Mouse (Mus musculus): ENCODE data around the gene Rcc2.

Rcc2 gene

DNA sequence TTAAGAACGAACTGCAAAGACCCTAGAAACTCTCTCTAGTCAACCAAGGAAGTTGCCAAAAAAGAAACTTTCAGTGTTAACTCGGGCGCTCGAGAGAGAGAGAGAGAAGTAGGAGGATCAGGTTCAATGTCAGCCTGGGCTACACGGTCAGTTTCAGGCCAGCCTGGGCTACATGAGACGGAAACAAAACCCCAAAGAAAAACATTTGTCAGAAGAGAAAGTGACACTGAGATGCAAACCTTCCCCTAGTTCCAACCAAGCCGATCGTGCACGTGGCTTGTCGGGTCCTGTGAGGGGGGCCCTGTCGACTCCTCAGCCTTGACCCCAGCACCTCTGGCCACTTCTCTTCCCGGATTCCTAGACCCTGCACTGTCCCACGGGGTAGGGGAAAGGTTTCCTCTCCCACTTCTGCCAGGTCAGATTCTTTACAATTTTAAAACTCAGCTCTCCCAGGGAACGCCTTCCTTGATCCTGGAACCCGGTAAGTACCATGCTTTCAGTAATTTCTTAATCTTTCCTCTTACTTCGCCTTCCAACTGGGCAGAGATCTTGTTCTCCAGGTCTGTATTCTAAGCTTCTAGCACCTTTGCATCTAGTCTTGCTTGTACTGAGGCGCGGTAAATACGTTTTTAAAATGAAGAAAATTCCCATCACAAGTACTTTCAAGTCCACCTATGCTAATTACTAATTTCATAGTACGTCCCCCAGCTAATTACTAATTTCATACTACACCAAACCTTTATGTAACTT lies at the start of gene Rcc2:
TSS of gene Rcc2 (plus strand) at position 273 of the 750 bp plus-strand sequence.
- no peak for DNase-seq (ENCODE audit: extremely low spot score, low spot score)

GRCm38 (mm10) chr4:140653835-140654583 lies 46.3 kb upstream of the Rcc2 start:
- no peak for DNase-seq (ENCODE audit: extremely low spot score, low spot score)

DNA sequence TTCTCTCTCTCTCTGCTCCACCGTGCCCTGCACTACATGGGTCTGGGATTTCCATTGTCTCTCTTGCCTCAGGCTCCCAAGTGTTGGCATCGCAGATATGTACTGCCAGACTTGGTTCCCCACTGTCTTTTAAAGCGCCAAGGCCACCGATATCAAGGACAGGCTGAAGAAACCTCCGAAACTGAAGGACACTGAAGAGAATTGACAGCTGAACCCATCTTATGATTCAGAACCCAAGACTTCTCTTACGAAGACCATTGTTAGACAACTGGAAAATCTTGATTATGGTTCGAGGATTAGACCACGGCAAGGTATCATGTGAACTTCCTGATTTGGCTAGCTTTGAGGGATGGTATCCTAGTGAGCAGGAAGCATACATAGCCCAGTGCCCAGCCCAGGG lies 45.5 kb upstream of the Rcc2 start:
- no peak for DNase-seq (ENCODE audit: extremely low spot score, low spot score)

DNA sequence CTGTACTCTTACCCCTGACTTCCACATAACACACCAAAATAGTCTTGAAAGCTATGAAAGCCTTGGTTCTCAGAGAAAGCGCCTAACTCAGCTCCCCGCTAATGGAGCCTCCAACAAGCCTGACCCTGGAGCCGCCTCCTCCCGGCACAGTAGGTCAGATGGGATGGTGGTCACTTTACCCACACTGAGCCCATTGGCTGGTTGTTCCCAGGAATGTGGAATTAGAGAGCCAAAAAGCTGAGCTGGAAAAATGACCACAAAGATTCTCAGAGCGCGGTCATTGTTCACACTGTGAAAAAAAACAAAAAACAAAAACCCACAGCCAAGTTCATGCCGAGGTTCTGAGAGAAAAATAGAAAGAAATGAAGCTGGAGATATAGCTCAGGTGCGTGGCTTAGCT lies 43.8 kb upstream of the Rcc2 start:
- no peak for DNase-seq (ENCODE audit: extremely low spot score, low spot score)

GRCm38 (mm10) chr4:140657681-140658575 lies 42.4 kb upstream of the Rcc2 start:
- DNase-seq (ENCODE audit: extremely low spot score, low spot score), result peak; percentile 65

DNA sequence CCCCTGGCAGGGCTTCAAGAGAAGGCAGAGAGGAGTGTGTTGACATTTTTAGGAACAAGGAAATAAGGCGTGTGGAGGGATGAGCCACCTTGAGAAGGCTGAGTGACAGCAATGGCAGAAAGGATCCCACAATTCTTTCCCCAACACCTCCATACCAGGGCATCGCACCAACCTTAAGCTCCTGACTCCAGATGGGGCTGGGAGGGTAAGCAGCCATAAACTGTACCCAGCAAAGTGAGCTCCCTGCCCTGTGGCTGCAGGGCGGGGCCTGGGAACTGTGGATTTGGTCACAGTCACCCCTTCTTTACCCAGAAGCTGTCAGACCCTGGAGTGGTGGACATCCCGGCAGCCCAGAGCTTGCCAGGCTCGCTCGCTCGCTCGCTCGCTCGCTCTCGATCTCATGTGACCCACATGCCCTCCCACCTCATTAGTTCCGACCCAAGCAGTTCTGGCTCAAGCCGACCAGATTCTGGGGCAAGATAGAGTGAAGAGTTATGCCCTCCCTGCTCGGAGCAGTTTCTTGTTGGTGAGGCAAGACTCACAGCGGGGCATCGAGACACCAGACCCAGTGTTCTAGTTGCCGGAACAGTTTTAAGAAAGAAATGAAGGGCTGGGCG lies 38.8 kb upstream of the Rcc2 start:
- DNase-seq (ENCODE audit: extremely low spot score, low spot score), result no peak

- no peak for DNase-seq (ENCODE audit: extremely low spot score, low spot score)
Observed at GRCm38 (mm10) chr4:140662453-140662852, 37.9 kb upstream of the Rcc2 start.

DNA sequence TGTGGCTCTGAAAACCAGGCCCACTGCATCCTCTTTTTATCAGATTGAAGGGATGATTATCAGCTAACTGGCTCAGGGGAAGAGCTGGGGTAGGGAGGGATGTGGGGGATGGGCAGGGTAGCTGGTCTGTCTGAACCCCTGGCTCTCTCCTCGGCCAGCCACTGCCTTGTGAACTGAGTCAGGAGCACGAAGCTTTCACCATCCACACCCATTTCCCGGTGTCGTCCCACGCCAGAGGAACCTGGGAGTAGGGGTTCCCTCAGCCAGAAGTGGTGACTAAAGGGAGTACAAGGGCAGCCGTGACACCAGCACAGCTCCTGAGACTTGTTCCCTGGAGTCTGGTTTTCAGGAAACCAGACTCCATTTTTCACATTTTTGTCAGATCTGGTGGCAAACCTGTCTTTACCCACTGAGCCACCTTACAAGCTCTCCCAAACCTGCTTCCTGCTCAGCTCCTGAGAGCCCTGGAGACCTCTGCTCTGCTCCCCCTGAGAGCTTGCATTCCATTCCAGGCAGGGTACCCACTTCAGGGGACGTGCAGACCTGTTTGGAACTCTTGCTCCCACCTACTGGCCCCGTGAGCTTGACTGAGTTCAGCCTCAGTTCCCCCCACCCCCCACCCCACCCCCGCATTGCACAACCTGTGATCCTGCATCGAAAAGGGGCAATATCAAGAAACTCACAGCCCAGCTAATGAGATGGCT lies 37.3 kb upstream of the Rcc2 start:
- DNase-seq (ENCODE audit: extremely low spot score, low spot score), result no peak

DNA sequence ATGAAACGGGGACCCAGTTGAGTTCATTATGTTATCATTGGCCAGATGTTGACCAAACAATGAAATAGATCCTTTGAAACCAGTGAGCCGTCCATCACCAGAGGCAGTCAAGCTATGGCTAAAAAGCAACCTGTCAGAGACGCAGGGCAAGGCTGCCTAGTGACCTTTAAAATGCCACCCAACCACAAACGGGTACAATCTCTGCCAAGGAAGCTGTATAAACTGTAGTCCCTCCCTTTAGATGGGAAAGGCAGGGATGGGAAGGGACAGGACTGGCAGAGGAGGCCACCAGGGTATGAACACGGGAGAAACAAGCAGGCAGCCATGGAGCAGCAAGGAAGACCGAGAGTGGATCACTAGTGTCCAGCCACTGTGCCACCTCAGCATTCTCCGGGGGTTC lies 35.3 kb upstream of the Rcc2 start:
- no peak for DNase-seq (ENCODE audit: extremely low spot score, low spot score)

DNA sequence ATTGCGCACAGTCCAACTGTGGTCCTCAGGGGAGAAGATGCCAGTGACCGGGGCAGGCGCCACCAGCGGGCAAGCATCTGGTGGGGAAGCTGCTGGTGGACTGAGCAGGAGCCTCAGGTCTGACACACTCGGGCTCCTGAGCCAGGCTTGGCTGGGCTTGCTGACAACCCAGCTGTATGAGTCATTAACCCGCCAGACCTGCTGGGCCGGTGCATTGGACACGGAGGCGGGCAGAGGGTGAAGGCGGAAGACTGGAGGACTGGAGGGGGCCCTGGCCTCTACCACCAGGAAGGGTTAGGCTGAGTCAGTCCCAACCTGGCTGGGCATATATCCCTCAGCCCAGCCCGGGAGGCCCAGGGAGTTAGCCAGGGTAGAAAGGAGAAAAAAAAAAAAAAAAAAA lies 34.6 kb upstream of the Rcc2 start, which contains the start of gene Arhgef10l:
TSS of gene Arhgef10l (minus strand) at position 253 of the 400 bp plus-strand sequence.
- no peak for DNase-seq (ENCODE audit: extremely low spot score, low spot score)

DNA sequence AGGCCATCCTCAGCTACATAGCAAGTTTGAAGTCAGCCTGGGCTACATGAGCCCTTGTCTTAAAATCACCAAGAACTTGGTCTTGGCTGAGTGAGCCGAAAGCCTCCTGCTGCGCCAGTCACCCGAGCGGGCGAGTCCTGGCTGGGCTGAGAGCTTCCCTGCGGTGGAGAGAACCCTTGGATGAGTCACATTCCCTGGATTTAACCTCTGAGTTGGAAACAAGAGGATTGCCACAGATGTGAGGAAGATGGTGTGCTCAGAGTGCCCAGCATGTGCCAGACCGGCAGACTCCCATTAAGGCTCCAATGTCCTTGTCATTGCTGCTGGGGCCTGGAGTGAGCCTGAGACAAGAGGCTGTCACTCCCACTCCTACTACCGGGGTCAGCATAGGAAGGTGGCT lies 32.5 kb upstream of the Rcc2 start:
- no peak for DNase-seq (ENCODE audit: extremely low spot score, low spot score)

DNA sequence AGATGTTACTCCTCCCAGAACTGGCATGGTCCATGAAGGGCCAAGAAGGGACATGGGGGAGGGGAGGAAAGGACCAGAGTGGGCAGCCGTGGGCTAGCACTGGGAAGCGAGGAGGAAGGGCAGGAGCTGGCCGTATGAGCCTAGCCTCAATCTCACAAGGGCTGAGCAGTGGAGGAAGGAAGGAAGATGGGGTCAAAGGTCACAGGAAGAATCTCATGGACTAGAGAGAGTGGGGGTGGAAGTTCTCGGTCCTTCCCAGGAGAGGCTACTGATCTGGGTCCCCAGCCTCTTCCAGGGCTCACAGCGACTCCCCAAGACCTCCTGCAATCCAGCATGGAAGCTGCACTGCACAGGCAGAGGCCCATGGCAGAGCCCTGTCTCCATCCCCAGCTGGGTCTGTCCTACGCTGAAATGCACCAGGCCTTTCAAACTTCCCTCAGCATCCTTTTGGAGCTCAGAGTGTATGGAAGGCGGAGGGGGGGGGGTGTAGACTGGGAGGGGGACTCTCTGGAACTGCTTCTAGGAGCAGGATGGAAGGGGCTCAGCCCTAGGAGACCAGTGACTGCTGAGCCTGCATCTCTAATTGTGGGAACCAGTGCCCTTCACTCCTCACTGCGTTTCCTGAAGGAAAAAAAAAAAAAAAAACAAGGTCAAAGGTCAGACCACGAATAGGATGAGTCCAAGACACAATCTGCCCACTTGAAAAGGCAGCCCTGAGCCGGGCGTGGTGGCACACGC lies 26.6 kb upstream of the Rcc2 start:
- no peak for DNase-seq (ENCODE audit: extremely low spot score, low spot score)

DNA sequence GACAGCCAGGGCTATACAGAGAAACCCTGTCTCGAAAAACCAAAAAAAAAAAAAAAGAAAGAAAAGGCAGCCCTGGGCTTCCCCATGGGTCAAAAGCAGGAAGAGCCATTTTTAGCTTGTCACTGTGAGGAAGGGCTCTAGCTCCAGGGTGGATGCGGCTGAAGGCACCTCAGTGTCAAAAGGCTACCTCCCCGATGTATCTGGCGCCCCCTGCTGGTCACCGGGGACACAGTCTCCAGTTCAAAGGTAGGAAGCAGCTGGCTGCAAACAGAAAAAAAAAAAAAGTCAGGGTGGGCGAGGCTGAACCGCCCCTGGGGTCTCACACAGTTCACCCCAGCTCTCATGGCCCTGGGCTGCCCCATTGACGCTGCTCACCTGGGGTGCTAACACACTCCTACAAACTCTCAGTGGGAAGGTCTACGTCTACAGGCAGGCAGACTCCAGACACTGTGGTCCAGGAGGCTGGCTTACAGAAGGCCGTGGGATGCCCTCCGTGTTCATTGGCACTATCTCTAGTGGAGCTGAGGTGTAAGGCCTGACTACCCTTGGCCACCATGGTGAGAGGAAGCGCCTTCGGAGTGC lies 25.9 kb upstream of the Rcc2 start:
- DNase-seq (ENCODE audit: extremely low spot score, low spot score), result peak; percentile 91

GRCm38 (mm10) chr4:140679038-140679437 lies 21.3 kb upstream of the Rcc2 start:
- DNase-seq (ENCODE audit: extremely low spot score, low spot score), result peak; percentile 63

DNA sequence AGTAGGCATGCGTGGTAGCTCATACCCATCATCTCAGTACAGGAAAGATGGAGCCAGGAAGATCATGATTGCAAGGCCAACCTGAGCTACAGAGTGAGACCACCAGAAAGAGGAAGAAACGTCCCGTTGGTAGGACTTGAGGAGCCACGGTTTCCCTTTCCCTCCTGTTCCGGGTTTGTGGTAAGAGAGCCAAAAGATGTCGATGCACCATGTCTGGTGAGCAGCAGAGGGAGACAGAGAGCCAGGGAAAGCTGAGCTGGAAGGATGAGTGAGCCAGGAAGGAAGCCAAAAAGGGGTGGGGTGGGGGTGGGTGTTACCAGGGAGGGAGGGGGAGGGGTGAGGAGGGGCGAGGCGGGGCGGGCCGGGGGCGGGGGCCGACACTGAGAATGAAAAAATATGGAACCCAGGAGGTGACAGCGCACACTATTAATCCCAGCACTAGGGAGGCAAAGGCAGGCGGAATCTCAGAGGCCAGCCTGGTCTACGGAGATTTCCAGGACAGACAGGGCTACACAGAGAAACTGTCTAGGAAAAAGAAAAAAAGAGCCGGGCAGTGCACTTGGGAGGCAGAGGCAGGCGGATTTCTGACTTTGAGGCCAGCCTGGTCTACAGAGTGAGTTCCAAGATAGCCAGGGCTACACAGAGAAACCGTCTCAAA lies 20.5 kb upstream of the Rcc2 start:
- DNase-seq (ENCODE audit: extremely low spot score, low spot score), result peak; percentile 77

GRCm38 (mm10) chr4:140680731-140681397 lies 19.5 kb upstream of the Rcc2 start:
- DNase-seq (ENCODE audit: extremely low spot score, low spot score), result no peak

DNA sequence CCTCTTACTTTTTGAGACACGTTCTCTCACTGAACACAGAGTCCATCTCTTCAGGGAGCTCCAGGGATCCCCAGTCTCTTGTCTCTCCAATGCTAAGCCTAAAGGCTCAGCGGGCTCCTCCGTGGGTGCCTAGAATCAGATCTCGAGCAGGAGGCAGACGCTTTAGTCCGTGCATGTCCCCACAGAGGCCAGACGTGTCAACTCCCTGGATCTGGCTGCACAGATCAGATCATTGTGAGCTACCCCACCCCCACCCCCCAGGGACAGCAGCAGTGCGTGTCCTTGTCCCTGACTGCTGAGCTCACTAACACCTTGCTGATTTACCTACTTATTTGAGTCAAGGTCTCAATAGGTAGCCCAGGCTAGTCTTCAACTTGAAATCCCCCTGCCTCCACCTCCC lies 16.7 kb upstream of the Rcc2 start:
- DNase-seq (ENCODE audit: extremely low spot score, low spot score), result no peak

DNA sequence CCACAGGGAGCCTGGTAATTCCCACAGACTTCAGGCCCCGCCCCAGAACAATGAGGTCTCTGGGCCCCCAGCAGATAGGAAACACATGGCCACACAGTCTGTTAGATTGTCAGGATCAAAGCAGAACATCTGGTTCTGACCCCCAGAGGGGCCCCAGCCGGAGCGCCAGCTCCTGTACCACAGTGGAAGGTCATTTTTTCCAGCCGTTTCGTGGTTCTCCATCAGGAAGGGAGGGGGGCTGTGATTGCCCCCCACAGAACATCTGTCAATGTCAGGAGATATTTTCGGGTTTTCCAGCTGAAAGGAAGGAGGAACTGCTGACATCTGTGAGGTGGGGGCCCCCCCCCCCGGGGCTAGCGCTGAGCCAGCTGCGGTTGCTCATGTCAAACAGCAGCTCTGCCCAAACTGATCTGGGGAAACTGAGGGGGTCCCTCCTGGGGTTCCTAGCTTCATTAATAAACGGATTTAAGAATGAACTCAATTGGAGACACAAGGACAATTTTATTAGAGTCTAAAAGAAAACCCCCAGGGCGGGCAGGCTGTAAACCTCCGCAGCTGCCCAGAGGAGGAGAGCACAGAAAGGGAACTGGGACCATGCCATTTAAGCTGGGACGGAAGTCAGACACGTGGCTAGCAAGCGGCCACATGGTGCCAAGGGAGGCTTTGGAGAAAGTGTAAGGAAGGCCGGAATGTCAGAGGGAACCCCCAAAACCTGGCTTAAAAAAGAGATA lies 16.0 kb upstream of the Rcc2 start:
- peak; percentile 79 for DNase-seq (ENCODE audit: extremely low spot score, low spot score)
